Mouse (Mus musculus) c-Kit-positive CD71-positive TER-119-negative erythroid progenitor cells, embryonic 14.5 days (primary cell): Measurements from ENCODE around the gene Retnla.
"Not testable (repeated sequence)": the region's sequence is repeated elsewhere in the genome, so short reads cannot be mapped to it uniquely, and the experiment has no call there.

ENCODE experiments used
- DNase-seq: peaks from one replicate; pipeline ENCODE4 v3.0.0-alpha.2; 2013; ENCODE audit warnings: low read depth

Retnla gene

DNA sequence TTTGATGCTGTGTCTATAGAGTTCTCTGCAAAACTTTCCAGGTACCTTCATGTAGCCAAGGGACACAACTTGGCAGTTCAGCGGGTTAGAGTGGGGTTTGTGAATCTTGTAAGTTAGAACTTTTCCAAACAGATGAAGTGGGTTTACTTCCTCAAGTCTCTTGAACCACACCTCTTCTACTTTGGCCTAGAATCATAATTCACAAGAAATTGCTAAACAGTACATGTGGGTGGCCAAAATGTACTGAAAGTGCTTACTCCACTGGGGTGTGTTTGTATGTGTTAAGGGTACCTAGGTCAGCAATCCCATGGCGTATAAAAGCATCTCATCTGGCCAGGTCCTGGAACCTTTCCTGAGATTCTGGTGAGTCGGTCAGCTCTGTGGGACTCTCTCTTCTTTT lies at the start of gene Retnla:
Gene Retnla, plus strand, starts transcription at position 286 of the 400 bp plus-strand sequence.
- DNase-seq = no peak

DNA sequence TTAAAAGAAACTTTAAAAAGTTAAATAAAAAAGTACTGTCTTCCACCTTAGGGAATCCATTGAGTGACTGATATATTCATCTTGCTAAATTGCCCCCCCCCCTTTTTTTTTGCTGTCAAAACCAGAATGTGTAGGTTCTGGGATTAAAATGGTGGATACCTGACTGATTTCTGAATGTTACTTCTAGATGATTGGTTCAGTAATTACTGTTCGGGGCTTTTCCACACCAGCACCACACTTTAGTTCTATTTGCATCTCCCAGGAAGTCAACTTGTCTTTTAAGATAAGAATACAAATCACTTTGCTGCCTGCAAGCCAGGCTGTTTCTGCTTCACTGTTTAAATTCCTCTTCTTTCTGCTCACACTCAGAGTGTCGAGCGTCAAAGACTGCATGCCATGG lies 44.1 kb upstream of the Retnla start:
- DNase-seq = no peak

DNA sequence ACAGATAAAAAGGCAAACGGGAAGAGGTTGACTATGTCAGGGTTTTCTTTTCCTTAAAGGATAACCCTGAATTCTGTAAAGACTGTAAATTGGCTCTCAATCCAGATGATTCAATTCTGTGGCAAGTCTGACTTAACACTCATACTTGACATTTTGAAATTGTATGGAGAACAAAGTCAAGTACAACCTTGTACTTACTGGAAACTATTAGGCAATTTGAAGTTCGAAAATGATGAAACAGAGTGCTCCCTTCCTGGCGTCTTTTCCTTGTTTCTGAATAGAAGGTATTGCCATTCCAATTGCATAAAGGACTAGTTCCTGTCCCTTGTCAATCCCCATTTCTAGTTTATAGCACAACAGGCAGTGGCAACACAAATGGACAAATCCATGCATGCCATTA lies 42.9 kb upstream of the Retnla start:
- DNase-seq = no peak

DNA sequence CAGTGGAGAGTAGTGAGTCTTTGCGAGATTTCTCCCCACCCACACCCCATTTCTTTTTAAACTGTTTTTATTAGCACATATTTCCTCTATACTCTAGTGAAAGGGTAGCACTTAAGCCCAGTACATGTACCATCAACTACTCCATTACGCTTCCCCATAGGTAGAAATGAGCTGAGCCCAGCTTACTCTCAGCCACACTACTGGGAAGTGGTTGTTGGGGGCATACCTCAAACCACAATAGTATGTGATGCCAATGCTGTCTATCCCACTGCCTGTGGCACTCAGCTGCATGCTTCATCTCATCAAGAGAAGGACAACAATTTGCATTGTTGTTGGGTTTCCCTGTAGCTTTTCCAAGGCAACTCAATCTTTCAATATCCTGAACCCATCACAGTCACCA lies 41.4 kb upstream of the Retnla start:
- DNase-seq = no peak

GRCm38 (mm10) chr16:48805412-48805811 lies 36.9 kb upstream of the Retnla start:
- DNase-seq = no peak

- no peak for DNase-seq
Measured at GRCm38 (mm10) chr16:48806521-48806920, 35.8 kb upstream of the Retnla start.

DNA sequence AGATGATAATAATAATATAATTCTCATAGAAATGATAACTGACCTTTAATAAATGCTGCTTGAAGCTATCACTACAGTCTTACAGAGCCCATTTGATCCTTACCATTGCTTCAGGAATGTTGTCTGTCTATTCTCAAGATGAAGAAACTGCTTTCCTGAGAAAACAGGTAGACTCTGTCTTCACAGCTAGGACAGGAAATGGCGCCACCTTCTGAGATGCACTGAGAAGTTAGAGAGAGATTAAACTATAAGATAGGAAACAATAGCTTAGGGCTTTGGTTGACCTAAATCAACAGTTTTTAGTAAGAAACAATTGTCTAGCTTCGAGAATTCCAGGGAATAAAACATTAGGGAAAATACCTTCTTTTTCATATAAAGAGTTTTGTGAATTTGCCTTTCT lies 33.0 kb upstream of the Retnla start:
- no peak for DNase-seq

DNA sequence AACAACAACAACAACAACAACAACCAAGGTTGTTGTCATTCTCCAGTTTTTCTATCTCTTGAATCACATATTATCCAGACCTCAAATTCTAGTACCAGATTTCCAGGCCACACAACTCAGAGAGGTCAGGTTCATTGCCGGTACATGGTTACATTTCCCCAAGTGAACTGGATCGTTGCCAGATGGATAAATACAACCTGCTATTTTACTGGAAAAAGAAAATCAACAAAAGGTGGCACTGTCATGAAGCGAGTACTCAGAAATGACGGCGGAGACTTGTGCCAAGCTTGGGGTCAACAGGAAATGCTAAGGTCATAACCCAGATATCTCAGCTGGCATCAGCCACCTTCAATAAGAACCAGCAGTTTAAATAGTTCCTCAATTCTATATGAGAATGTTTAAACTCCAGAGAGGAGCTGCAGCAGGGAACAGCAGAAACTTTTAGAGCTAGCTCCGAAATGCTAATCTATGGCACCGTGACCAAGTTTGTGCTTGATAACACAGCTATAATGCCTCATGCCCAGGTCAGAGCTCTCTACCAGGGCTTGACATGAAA lies 30.4 kb upstream of the Retnla start:
- DNase-seq = no peak

- DNase-seq = no peak
Measured at GRCm38 (mm10) chr16:48816695-48817094, 25.7 kb upstream of the Retnla start, which contains the start of gene Retnlb. Retnlb (plus strand) TSS chr16:48816856.

DNA sequence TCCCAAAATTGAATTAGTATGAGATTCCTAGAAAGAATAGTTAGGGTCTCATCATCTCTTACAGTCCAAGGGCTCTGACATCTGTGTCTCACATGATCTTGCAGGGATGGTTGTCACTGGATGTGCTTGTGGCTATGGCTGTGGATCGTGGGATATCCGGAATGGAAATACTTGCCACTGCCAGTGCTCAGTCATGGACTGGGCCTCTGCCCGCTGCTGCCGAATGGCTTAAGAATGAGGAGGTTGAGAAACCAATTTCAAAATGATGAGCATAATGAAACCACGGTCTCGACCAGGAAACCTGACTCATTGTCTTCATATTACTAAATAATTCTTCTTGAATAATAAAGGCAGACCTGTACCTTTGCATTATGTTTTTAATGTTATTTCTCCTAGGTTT lies 23.8 kb upstream of the Retnla start:
- no peak for DNase-seq

DNA sequence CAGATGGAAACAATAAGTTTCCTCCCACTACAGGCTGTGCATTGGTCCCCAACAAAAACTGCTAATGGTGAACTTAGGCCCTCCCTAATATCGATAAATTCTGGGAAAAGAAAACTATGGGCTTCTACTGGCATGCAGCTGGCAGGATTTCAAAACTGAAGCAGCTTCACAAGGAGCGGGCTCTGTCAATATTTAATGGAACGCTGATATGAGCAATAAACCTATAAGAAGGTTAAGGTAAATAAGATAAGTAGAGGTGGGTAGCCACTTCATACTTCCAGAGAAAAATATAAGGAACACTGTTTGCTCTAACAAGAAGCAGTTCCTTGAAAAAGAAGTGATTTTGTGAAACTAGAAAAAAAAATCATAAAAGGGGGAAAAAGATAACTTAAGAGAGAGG lies 15.9 kb upstream of the Retnla start:
- DNase-seq = no peak

DNA sequence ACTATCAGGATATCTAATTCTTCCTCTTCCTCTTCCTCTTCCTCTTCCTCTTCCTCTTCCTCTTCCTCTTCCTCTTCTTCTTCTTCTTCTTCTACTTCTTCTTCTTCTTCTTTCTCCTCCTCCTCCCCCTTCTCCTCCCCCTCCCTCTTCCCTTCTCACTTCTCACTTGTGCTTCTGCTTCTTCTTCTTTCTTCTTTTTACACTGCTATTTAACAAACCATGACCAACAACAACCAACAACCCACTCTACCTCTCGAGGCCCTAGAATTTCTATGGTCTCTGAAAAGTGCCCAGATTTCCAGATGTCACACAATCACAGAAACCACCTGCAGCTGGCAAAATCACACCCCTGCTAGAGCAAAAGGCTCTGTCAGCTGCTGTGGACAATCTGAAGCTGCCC lies 14.7 kb upstream of the Retnla start:
- DNase-seq = no peak

DNA sequence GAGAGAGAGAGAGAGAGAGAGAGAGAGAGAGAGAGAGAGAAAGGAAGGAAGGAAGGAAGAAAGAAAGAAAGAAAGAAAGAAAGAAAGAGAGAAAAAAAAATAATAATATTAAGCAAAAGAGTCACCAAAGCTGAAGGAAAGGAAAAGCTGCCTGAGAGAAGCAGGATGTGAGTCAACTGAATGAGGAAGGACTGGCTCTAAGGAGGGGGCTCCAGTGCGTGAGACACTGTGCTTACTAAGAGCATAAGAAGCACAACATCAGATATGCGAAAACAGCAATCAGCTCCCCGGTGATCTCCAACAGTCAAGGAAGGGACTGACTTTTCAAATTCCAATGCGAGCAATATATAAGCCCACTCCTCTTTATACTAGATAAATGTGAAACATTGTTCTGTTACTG lies 13.3 kb upstream of the Retnla start:
- no peak for DNase-seq

- no peak for DNase-seq
Measured at GRCm38 (mm10) chr16:48832055-48832454, 10.3 kb upstream of the Retnla start.

DNA sequence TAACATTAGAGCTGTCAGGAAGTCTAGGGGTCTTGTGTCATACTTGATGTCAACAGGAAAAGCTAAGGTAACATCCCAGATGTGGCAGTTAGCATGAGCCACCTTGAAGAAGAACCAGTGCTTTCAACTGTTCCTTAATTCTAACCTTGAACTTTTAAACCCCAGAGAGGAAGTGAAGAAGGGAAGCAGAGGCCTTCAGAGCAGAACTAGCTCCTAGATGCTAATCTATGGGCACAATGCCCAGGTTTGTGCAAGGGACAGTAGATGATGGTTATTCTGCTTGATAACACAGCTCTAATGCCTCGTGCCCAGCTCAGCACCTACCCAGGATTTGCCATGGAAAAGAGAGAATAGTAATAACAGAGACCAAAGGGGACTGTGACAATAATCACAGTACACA lies 8.7 kb upstream of the Retnla start:
- not testable (repeated sequence) for DNase-seq

DNA sequence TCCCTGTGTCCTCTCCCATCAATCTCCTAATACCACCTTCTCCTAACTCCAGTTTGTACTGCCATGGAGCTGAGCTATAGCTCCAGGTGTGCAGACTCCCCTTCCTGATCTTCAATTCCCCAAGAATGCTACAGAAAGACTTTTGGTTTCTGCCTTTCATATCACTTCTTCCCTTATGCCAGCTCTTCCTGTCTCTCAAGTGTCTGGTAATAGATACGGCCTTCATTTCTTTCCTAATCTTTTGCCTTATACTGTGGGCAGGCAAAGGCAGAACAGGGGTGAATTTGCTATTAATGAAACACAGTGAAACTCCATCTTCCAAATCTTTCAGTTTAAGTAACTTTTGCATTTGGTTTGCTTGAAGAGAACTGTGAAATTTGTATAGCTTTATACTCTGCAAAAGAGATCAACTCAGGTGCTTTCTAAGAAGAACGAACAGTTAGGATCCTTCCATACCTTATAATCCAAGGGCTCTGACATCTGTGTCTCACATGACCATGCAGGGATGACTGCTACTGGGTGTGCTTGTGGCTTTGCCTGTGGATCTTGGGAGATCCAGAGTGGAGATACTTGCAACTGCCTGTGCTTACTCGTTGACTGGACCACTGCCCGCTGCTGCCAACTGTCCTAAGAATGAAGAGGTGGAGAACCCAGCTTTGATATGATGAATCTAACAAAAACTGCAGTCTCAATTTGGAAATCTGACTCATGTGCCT lies 1.5 kb downstream of the Retnla start:
- DNase-seq = no peak

DNA sequence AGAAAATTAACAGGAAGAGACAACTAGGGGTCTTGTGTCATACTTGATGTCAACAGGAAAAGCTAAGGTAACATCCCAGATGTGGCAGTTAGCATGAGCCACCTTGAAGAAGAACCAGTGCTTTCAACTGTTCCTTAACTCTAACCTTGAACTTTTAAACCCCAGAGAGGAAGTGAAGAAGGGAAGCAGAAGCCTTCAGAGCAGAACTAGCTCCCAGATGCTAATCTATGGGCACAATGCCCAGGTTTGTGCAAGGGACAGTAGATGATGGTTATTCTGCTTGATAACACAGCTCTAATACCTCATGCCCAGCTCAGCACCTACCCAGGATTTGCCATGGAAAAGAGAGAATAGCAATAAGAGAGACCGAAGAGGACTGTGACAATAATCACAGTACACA lies 22.7 kb downstream of the Retnla start:
- not testable (repeated sequence) for DNase-seq

DNA sequence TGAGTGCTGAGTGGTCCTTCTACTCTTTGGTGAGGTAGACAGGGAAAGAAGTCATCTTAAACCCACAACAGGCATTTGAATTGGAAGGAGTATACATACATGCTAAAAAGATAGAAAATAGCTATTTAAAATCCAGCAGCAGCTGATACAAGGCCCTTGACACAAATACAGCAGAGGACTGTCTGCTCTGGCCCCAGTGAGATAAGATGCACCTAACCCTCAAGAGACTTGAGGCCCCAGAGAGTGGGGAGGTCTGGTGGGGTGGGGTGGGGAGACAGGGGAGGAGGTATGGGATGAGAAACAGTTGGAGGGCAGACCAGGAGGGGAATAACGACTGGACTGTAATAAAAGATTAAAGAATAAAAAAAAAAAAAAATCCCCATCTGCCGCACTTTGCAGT lies 25.3 kb downstream of the Retnla start:
- no peak for DNase-seq

DNA sequence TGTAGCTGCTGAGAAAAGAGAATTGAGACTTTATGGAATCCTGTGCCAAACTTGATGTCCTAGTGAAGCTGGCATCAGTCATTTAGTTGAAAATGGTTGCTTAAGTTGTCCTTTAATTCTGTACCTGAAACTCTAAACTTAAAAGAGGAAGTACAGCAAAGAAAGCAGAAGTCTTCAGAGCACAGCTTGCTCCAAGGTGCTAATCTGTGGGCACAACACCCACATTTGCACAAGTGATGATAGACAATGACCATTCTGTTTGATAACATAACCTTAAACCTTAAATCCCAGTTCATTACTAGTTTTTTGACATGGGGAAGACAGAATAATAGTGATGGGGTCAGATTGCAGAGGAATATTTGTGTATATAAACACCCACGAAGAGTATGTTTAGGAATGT lies 26.3 kb downstream of the Retnla start:
- DNase-seq = no peak

DNA sequence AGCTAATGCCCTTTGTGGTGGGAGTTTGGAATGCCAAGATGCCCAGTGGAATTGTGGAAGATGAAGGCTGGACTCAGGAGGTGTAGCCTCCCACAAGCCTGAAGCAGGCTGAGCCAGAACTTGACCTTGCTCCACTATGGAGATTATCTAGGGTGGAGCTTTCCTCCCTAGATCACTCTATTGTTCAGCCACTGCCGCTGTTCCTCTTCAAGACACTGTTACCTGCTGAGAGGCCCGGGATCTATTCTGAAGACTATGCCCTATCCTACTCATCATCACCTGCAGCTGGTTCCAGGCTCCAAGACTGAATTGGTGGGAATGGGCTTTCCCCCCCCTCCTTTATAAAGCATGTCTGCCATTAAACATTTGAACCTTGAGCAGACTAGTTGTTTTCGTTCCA lies 27.3 kb downstream of the Retnla start:
- DNase-seq = no peak

- no peak for DNase-seq
Measured at GRCm38 (mm10) chr16:48871754-48872153, 29.4 kb downstream of the Retnla start.

DNA sequence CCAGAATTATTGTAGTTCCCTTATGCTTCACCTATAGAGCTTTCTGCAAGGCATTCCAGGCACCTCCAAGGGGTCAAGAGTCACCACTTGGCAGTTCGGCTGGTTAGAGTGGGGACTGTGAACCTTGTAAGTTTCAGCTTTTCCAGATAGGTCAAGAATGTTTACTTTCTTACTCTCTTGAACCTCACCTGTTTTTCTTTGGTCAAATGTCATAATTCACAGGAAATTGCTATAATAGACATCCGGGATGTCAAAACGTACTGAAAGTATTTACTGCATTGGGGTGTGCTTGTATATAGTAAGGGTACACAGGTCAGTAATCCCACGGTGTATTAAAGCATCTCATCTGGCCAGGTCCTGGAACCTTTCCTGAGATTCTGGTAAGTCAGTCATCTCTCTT lies 30.0 kb downstream of the Retnla start, which contains the start of gene Retnlg:
Gene Retnlg, plus strand, starts transcription at position 301 of the 400 bp plus-strand sequence.
- DNase-seq = no peak

GRCm38 (mm10) chr16:48890733-48891132 lies 48.4 kb downstream of the Retnla start:
- no peak for DNase-seq
